Mouse (Mus musculus): ENCODE data around the gene Igfbp7. TPM values are rescaled to one million over a fixed set of nuclear protein-coding genes. Genes with fewer than 3 reads are reported as not detected.
A peak's percentile ranks its signal among the peaks of the same experiment; 100 is the strongest.

The Igfbp7 gene
- polyA plus RNA-seq, 1 experiment from 2014 or later: 475 TPM

DNA sequence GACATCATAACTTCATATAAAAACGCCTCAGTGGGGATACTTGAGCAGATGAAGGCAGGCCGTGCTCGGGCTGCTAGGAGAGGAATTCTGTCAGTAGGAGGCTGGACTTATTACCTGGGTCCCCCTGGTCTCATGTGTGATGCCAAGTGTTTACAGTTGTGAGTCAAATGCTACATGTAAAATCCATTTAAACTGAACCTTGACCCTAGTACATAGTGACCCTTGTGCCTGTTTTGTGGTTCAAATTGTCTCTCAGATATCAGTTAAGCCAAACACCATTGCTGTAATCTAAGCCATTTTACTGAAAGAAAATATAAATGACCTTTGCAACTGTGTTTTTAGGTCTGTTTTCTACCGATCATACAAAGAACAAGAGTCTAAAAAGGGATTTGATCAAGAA is 67.8 kb downstream of the Igfbp7 start:
- ATAC-seq (ENCODE audit: low FRiP score, low TSS enrichment): no peak
- H3K4me1 ChIP-seq (ENCODE audit: insufficient read depth, low read length): no peaks in the 10 kb centered on the region
- H3K27ac ChIP-seq (ENCODE audit: low read length): no peak overlapping the region
- H3K9me3 ChIP-seq (ENCODE audit: low read length): no peaks in the 10 kb centered on the region
- H3K4me3 ChIP-seq (ENCODE audit: low read length): no peak overlapping the region
- H3K9ac ChIP-seq (replicated peaks; ENCODE audit: low read length): no peak overlapping the region
- no peaks in the 10 kb centered on the region for H3K27me3 ChIP-seq (ENCODE audit: insufficient read depth, low read length)
- 87% methylated on average over 4 of the region's 4 CpGs for WGBS
- H3K36me3 ChIP-seq (ENCODE audit: insufficient read depth, low read length): peaks cover 77% of the 10 kb centered on the region
- no peak overlapping the region for H3K4me2 ChIP-seq (replicated peaks; ENCODE audit: low read depth, low read length)

DNA sequence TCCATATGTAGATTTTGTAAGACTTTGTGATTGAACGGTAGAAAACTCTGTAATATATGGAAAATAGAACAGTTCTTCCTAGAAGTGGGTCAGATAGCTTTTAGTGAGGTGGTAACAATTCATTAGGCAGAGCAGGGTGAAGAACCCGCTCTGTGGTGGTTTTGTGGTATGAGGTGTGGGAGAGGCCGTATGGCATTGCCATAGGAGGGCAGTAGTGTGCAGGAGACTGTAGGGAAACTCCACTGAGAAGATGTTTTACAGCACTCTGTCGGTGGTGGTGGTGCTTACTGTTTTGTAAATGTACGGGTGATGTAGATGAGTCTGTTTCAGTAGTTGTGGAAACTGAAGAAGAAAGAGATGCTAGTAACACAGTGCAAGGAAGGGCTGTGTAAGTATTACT is 77.7 kb downstream of the Igfbp7 start:
- no peak overlapping the region for H3K4me3 ChIP-seq (ENCODE audit: low read length)
- 75% methylated on average over 5 of the region's 5 CpGs for WGBS
- peaks cover 74% of the 10 kb centered on the region for H3K36me3 ChIP-seq (ENCODE audit: insufficient read depth, low read length)
- H3K9me3 ChIP-seq (ENCODE audit: low read length): no peaks in the 10 kb centered on the region
- H3K4me2 ChIP-seq (replicated peaks; ENCODE audit: low read depth, low read length): no peak overlapping the region
- no peak overlapping the region for H3K27ac ChIP-seq (ENCODE audit: low read length)
- H3K4me1 ChIP-seq (ENCODE audit: insufficient read depth, low read length): no peaks in the 10 kb centered on the region
- no peak overlapping the region for H3K9ac ChIP-seq (replicated peaks; ENCODE audit: low read length)
- H3K27me3 ChIP-seq (ENCODE audit: insufficient read depth, low read length): no peaks in the 10 kb centered on the region
- ATAC-seq (ENCODE audit: low FRiP score, low TSS enrichment): no peak

DNA sequence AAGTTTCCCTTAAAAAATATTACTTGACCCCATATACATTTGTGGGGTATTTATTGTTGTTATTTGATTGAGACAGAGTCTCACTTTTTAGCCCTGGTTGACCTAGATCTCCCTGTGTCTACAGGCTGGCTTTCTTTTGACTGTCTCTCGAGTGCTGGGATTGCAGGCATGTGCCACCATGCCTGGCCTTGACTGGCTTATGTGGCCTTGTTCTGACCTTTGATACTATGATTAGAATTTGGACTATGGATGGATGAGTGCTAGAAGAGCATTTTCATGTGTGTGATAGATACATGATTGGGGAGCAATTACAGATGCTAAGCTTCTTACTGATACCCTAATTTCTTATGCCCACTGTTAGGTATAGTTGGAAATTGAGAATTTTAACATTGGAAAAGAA is 82.9 kb downstream of the Igfbp7 start:
- Histone ChIP-seq H3K4me3 (ENCODE audit: low read length) (no peak overlapping the region), H3K27me3 (ENCODE audit: insufficient read depth, low read length) (no peaks in the 10 kb centered on the region), H3K4me2 (replicated peaks; ENCODE audit: low read depth, low read length) (no peak overlapping the region), H3K36me3 (ENCODE audit: insufficient read depth, low read length) (peaks cover 83% of the 10 kb centered on the region), H3K27ac (ENCODE audit: low read length) (no peak overlapping the region), H3K9me3 (ENCODE audit: low read length) (no peaks in the 10 kb centered on the region), H3K4me1 (ENCODE audit: insufficient read depth, low read length) (no peaks in the 10 kb centered on the region), H3K9ac (replicated peaks; ENCODE audit: low read length) (no peak overlapping the region)
- ATAC-seq (ENCODE audit: low FRiP score, low TSS enrichment): no peak
- WGBS: 86% methylated on average over 1 of the region's 1 CpGs

DNA sequence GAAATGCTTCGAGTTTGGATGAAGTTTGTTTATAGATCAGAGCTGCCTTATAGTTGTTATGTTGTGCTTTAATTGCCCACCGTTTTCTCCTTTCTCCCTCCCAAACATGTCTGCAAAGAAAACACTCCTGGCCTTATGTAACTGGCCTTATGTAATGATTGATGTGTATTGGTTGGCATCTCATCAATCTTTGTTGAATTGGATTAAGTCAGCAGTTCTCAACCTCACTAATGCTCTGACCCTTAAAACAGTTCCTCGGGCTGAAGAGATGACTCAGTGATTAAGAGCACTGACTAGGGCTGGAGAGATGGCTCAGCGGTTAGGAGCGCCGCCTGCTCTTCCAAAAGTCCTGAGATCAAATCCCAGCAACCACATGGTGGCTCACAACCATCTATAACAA is 92.9 kb downstream of the Igfbp7 start:
- H3K36me3 ChIP-seq (ENCODE audit: insufficient read depth, low read length): peaks cover 42% of the 10 kb centered on the region
- H3K27ac ChIP-seq (ENCODE audit: low read length): no peak overlapping the region
- peaks cover 10% of the 10 kb centered on the region for H3K4me1 ChIP-seq (ENCODE audit: insufficient read depth, low read length)
- H3K4me2 ChIP-seq (replicated peaks; ENCODE audit: low read depth, low read length): no peak overlapping the region
- ATAC-seq (ENCODE audit: low FRiP score, low TSS enrichment): no peak
- H3K9me3 ChIP-seq (ENCODE audit: low read length): no peaks in the 10 kb centered on the region
- WGBS: 92% methylated on average over 6 of the region's 6 CpGs
- no peak overlapping the region for H3K4me3 ChIP-seq (ENCODE audit: low read length)
- no peak overlapping the region for H3K9ac ChIP-seq (replicated peaks; ENCODE audit: low read length)
- H3K27me3 ChIP-seq (ENCODE audit: insufficient read depth, low read length): no peaks in the 10 kb centered on the region

DNA sequence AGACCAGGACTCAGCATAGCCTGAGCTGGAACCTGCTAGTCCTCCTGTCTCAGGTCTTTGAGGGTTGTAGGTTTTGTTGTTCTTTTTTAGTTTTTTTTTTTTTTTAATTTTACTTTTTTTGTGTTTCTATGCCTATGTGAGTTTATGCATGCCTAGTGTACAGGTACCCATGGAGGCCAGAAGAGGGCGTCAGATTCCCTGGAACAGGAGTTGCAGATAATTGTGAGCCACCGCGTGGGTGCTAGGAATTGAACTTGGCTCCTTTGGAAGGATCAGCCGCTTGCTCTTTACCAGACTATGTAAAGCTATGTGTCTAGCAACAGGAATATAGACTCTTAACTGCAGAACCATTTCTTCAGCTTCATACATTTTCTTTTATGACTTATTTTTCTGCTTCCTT is 93.6 kb downstream of the Igfbp7 start:
- no peaks in the 10 kb centered on the region for H3K27me3 ChIP-seq (ENCODE audit: insufficient read depth, low read length)
- H3K4me1 ChIP-seq (ENCODE audit: insufficient read depth, low read length): peaks cover 10% of the 10 kb centered on the region
- H3K9me3 ChIP-seq (ENCODE audit: low read length): no peaks in the 10 kb centered on the region
- no peak overlapping the region for H3K4me2 ChIP-seq (replicated peaks; ENCODE audit: low read depth, low read length)
- no peak overlapping the region for H3K9ac ChIP-seq (replicated peaks; ENCODE audit: low read length)
- no peak for ATAC-seq (ENCODE audit: low FRiP score, low TSS enrichment)
- 98% methylated on average over 4 of the region's 4 CpGs for WGBS
- no peak overlapping the region for H3K4me3 ChIP-seq (ENCODE audit: low read length)
- H3K27ac ChIP-seq (ENCODE audit: low read length): no peak overlapping the region
- H3K36me3 ChIP-seq (ENCODE audit: insufficient read depth, low read length): peaks cover 38% of the 10 kb centered on the region

DNA sequence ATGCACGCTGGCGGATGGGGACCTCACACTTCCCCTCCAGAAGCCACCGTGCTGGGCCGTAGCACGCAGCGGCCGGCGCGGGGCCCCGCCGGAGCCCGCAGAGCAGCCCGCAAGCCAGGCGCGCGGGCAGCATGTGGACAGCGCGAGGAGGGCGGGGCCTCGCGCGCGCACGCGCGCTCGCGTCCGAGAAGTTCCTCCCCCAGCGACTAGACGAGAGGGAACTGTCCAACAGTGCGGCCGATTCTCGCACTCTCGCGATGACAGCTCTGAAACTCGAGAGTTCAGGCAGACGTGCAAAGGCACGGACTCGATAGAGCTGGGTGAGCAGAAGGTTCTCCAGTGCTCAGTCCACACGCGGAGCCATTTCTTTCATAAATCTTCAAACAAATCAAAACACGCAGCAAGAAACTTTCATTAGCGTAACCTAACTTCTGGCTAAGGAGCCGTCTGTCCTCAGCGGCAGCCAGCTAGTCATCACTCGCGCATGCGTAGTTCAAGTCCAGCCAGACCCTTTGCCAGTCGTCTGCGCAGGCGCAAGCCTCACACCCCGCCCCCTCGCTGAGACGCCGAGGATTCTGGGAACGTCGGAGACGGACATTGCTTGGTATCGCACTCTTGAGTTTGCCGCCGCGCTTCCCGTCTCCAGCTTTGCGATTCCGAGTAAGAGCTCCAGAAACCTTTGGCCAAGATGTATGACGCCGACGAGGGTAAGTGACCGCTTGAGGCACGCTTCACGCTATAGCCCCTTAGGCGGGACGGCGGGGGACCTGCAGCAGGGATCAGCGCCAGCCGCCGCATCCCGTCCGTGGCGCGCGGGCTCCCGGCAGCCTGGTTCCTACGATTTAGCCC is 97.7 kb downstream of the Igfbp7 start, which contains the start of the genes Noa1 and Polr2b:
Gene Noa1 (minus strand): TSS at position 161 of the 849 bp plus-strand sequence.
Gene Polr2b (plus strand): TSS at position 224 of the 849 bp plus-strand sequence.
- peak within 1 kb of the TSS; percentile 96 for H3K27ac ChIP-seq (ENCODE audit: low read length)
- WGBS: under 1% methylated on average over 85 of the region's 85 CpGs
- ATAC-seq (ENCODE audit: low FRiP score, low TSS enrichment): peak; percentile 95

DNA sequence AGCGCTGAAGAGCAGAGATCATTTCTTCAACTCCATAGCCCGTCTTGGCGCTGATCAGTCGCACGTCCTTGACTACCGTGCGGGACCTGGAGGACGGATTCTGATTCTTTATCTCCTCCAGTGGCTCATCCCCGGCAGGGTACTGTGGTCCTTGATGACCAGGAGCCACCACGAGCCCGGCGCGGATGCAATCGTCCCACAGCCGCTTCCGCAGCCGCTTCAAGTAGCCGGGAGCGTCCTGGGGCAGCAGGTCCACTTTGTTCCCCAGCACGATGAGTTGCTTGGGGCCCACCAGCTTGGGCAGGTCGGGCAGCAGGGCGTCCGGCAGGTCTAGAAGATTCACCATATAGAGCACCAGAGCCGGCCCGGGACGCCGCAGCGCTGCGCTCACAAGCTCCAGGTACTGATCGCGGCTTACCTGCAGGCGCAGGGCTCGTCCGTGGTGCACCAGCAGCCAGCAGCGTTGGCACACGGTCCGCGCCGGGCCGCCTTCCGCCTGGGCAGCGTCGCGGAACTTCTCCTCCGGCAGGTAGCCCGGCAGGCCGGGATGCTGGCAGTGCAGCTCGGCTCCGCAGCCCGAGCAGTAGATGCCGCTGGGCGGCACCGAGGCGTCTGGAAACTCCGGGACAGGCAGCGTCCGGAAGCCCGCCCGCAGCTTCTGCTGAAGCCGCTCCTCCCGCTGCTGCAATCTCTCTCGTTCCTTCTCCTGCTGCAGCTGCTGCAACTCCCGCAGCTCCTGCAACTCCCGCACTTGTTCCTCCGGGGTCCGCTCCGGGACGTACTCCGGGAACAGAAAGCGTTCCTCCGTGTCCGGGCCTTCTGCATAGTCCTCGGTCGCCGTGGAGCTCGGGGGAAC is 98.6 kb downstream of the Igfbp7 start:
- no peaks in the 10 kb centered on the region for H3K27me3 ChIP-seq (ENCODE audit: insufficient read depth, low read length)
- H3K27ac ChIP-seq (ENCODE audit: low read length): peak overlapping the region; percentile 96; the same call in 1 of the 2 replicates
- H3K9ac ChIP-seq (replicated peaks; ENCODE audit: low read length): peak overlapping the region; percentile 73
- H3K4me2 ChIP-seq (replicated peaks; ENCODE audit: low read depth, low read length): peak overlapping the region; percentile 95
- WGBS: under 1% methylated on average over 76 of the region's 76 CpGs
- peak overlapping the region; percentile 84 for H3K4me3 ChIP-seq (ENCODE audit: low read length)
- peaks cover 23% of the 10 kb centered on the region for H3K4me1 ChIP-seq (ENCODE audit: insufficient read depth, low read length)
- H3K36me3 ChIP-seq (ENCODE audit: insufficient read depth, low read length): peaks cover 32% of the 10 kb centered on the region
- ATAC-seq (ENCODE audit: low FRiP score, low TSS enrichment): peak; percentile 43
- no peaks in the 10 kb centered on the region for H3K9me3 ChIP-seq (ENCODE audit: low read length)

More for the DNA sequence above, 97.7 kb downstream of the Igfbp7 start, which contains the start of the genes Noa1 and Polr2b:
- H3K4me3 ChIP-seq (ENCODE audit: low read length): peak within 1 kb of the TSS; percentile 84
- no peaks in the 10 kb centered on the region for H3K27me3 ChIP-seq (ENCODE audit: insufficient read depth, low read length)
- peaks cover 36% of the 10 kb centered on the region for H3K36me3 ChIP-seq (ENCODE audit: insufficient read depth, low read length)
- peak within 1 kb of the TSS; percentile 84 for H3K9ac ChIP-seq (replicated peaks; ENCODE audit: low read length)
- H3K4me2 ChIP-seq (replicated peaks; ENCODE audit: low read depth, low read length): peak within 1 kb of the TSS; percentile 95
- H3K4me1 ChIP-seq (ENCODE audit: insufficient read depth, low read length): peaks cover 23% of the 10 kb centered on the region
- H3K9me3 ChIP-seq (ENCODE audit: low read length): no peaks in the 10 kb centered on the region

DNA sequence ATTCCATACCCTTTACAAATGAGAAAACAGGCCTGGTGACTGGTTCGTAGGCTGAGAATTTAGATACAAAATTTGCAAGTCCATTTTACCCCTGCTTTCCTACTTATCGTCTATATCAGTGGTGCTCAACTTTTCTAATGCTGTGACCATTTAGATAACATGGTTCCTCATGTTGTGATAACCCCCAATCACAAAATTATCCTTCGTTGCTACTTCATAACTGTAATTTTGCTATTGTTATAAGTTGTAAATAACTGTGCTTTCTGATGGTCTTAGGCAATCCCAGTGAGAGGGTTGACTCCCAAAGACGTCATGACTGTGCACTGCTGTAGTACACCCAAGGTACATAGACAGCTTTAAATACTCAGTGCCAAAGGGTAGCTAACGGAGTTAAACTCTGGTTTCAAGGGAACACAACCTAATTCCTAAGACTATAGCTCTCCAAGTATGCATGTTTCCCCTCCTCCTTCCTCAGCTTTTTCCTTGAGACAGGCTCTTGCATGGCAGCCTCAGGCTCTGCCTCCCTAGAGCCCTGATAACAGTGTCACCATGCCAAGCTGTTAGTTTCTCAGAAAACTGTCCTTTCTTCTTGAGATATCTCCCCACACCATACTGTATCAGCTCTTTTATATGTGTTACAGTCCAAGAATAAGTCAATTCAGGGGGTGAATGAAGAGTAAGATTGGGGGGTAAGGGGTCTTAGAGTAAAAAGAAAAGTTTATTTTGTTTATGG is 99.9 kb downstream of the Igfbp7 start:
- H3K9me3 ChIP-seq (ENCODE audit: low read length): no peaks in the 10 kb centered on the region
- peaks cover 23% of the 10 kb centered on the region for H3K4me1 ChIP-seq (ENCODE audit: insufficient read depth, low read length)
- H3K4me2 ChIP-seq (replicated peaks; ENCODE audit: low read depth, low read length): peak overlapping the region; percentile 95
- H3K27ac ChIP-seq (ENCODE audit: low read length): no peak overlapping the region
- H3K9ac ChIP-seq (replicated peaks; ENCODE audit: low read length): peak overlapping the region; percentile 73
- ATAC-seq (ENCODE audit: low FRiP score, low TSS enrichment): no peak
- peaks cover 26% of the 10 kb centered on the region for H3K36me3 ChIP-seq (ENCODE audit: insufficient read depth, low read length)
- H3K27me3 ChIP-seq (ENCODE audit: insufficient read depth, low read length): no peaks in the 10 kb centered on the region
- WGBS: 80% methylated on average over 5 of the region's 5 CpGs
- H3K4me3 ChIP-seq (ENCODE audit: low read length): peak overlapping the region; percentile 84

DNA sequence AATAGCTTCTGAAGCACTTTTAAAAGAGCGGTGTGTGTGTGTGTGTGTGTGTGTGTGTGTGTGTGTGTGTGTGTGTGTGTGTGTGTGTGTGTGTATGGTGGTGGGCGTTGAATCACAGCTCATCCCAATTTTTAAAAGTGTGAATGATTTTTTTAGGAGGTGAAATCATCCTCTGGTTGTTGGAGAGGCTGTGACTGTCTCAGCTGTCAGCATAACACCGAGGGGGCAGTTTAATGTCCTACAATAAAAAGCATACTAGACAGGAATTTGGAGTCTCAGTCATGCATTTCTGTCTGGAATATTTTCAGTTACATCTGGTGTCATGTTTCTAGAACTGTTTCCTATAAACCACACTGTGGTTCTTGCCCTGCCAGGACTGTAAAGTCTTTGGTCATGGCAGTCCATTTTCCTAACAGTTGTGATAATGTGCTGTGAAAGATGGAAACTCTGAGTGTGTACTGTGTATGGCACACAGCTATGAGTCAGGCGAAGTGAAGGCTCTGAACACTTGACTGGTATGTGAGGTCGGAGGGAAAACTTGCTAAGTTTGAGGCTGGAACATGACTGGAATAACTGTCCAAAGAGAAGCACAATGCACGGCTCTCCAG is 106.4 kb downstream of the Igfbp7 start:
- WGBS: 81% methylated on average over 6 of the region's 6 CpGs
- Histone ChIP-seq H3K4me1 (ENCODE audit: insufficient read depth, low read length) (no peaks in the 10 kb centered on the region), H3K36me3 (ENCODE audit: insufficient read depth, low read length) (peaks cover 43% of the 10 kb centered on the region), H3K4me2 (replicated peaks; ENCODE audit: low read depth, low read length) (no peak overlapping the region), H3K9me3 (ENCODE audit: low read length) (no peaks in the 10 kb centered on the region), H3K4me3 (ENCODE audit: low read length) (no peak overlapping the region), H3K27me3 (ENCODE audit: insufficient read depth, low read length) (no peaks in the 10 kb centered on the region), H3K9ac (replicated peaks; ENCODE audit: low read length) (no peak overlapping the region), H3K27ac (ENCODE audit: low read length) (no peak overlapping the region)
- ATAC-seq (ENCODE audit: low FRiP score, low TSS enrichment): no peak
